Mouse (Mus musculus) lung, adult 2 months (tissue): ENCODE data around the gene Spata25. TPM values are rescaled to one million over a fixed set of nuclear protein-coding genes. Genes with fewer than 3 reads are reported as not detected.
"Not testable (repeated sequence)": the region's sequence is repeated elsewhere in the genome, so short reads cannot be mapped to it uniquely, and the experiment has no call there.

Experiments
- DNase-seq: peaks from one replicate; pipeline ENCODE4 v3.0.0; 2022
- H3K4me1 ChIP-seq: fragments of 200-500 bp; 2 replicates; pipeline ENCODE4 v1.6.1; 2011; ENCODE audit warnings: low read length; ENCODE audit not compliant: control insufficient read depth, insufficient read depth
- H3K4me3 ChIP-seq: fragments of 200-500 bp; replicated peaks from 2 replicates; pipeline ENCODE3; 2011; ENCODE audit warnings: low read depth, mild to moderate bottlenecking, control low read depth, low read length; ENCODE audit errors: extremely low read depth
- CTCF ChIP-seq: fragments of 200-500 bp; IDR thresholded peaks from 2 replicates; pipeline ENCODE4 v1.5.1; 2011; ENCODE audit warnings: mild to moderate bottlenecking, low read length, control low read depth; ENCODE audit not compliant: insufficient read depth
- POLR2A ChIP-seq: fragments of 200-500 bp; IDR thresholded peaks from 2 replicates; pipeline ENCODE4 v1.6.1; 2011; ENCODE audit warnings: low read depth, mild to moderate bottlenecking, control low read depth, low read length, borderline replicate concordance; ENCODE audit errors: extremely low read depth
- WGBS: fragments of 180-500 bp; shearing (Covaris S2); methylation state at CpG from one replicate; pipeline ENCODE4 v1.1.7; 2018; 5-methylcytosine and 5-hydroxymethylcytosine counted together
- polyA plus RNA-seq: library from polyadenylated mRNA; depleted of rRNA; stranded (reverse); fragments of >200 nt; gene quantifications from 2 replicates; pipeline ENCODE4 v1.2.3, GENCODE M21; 2012; rRNA removed

Spata25 gene
- 0.54 and 1.1 TPM in 2 replicates for polyA plus RNA-seq

DNA sequence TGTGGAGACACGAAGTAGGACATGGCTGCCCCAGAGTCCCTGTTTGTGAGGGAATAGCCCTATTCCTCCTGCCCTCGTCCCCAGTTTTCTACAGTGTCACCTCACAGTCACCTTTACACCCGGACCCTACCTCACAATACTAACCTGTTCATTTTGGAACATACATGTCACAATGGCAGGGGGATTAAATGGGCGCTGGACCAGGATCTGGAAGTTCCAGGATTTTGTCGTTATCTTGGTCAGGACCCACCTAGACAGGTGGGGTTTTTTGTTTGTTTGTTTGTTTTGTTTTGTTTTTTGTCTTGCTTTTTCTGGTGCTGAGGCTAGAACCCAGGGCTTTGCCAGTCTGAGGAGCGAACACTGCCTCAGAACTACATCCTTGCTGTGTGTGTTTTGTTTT is at the start of gene Spata25:
Gene Spata25, minus strand, starts transcription at position 101 of the 400 bp plus-strand sequence.
- WGBS, result 86% methylated on average over 6 of the region's 6 CpGs
- H3K4me1 ChIP-seq, result peaks cover 2% of the 10 kb centered on the region; the same call in 1 of the 2 replicates
- DNase-seq, result no peak
- H3K4me3 ChIP-seq, result no peak within 1 kb of the TSS
- TF ChIP-seq CTCF (no peak), POLR2A (no peak)

DNA sequence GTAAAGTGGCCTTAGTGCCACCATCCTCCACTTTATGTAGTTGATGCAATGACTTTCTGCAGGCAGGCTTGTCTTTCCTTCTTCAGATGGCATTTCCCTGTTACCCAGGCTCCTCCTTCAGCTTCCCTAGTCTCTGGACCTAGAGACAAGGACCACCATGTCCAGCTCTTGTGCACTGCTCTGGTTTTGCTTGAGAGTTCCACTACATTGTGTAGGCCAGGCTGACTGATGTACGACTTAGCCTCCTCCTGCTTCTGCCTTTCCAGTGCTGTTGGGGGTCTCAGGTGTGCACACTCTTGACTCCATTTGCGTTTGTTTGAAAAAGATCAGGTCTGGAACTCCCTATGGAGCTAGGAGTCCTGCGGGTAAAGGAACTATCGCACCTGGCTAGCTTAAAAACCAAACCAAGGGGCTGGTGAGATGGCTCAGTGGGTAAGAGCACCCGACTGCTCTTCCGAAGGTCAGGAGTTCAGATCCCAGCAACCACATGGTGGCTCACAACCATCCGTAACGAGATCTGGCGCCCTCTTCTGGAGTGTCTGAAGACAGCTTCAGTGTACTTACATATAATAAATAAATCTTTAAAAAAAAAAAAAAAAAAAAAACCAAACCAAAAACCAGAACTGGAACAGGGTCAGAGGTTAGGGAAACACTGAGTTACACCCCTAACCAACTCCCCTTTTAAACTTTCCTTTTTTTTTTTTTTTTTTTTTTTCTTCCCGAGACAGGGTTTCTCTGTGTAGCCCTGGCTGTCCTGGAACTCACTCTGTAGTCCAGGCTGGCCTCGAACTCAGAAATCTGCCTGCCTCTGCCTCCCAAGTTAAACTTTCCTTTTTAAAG is 49.3 kb upstream of the Spata25 start:
- H3K4me3 ChIP-seq, DNase-seq: not testable (repeated sequence)
- peaks cover 19% of the 10 kb centered on the region for H3K4me1 ChIP-seq
- WGBS, result 75% methylated on average over 11 of the region's 11 CpGs

DNA sequence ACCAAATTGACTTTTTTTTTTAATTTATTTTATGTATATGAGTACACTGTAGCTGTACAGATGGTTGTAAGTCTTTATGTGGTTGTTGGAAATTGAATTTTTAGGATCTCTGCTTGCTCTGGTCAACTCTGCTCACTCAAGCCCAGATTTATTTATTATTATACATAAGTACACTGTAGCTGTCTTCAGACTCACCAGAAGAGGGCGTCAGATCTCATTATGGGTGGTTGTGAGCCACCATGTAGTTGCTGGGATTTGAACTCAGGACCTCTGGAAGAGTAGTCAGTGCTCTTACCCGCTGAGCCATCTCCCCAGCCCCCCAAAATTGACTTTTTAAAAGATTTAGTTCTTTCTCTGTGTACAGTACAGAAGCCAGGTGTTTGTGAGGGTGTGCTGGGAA is 47.3 kb upstream of the Spata25 start:
- 45% methylated on average over 2 of the region's 2 CpGs for whole genome bisulfite sequencing
- H3K4me3 ChIP-seq, DNase-seq: not testable (repeated sequence)
- peaks cover 15% of the 10 kb centered on the region for H3K4me1 ChIP-seq

GRCm38 (mm10) chr2:164874239-164874769 is 46.0 kb upstream of the Spata25 start:
- H3K4me1 ChIP-seq, result peaks cover 13% of the 10 kb centered on the region
- DNase-seq, result no peak
- 13% methylated on average over 1 of the region's 1 CpGs for WGBS
- peak; percentile 46; the same call in 1 of the 2 replicates for TF ChIP-seq POLR2A
- no peak for TF ChIP-seq CTCF
- no peak overlapping the region for H3K4me3 ChIP-seq

- no peak for TF ChIP-seq POLR2A
- TF ChIP-seq CTCF, result no peak
- Histone ChIP-seq H3K4me3 (no peak overlapping the region), H3K4me1 (peaks cover 13% of the 10 kb centered on the region)
- WGBS, result 31% methylated on average over 3 of the region's 3 CpGs
- no peak for DNase-seq
Measured at GRCm38 (mm10) chr2:164873621-164874020, 45.3 kb upstream of the Spata25 start.

GRCm38 (mm10) chr2:164871602-164872303 is 43.4 kb upstream of the Spata25 start:
- 61% methylated on average over 6 of the region's 6 CpGs for WGBS
- H3K4me3 ChIP-seq, result no peak overlapping the region
- H3K4me1 ChIP-seq, result peaks cover 9% of the 10 kb centered on the region; the same call in 1 of the 2 replicates
- TF ChIP-seq POLR2A (no peak), CTCF (no peak)
- no peak for DNase-seq

- Histone ChIP-seq H3K4me3 (no peak overlapping the region), H3K4me1 (peaks cover 7% of the 10 kb centered on the region)
- 22% methylated on average over 7 of the region's 7 CpGs for WGBS
- no peak for DNase-seq
- TF ChIP-seq POLR2A (peak; percentile 22; the same call in 1 of the 2 replicates), CTCF (no peak)
Measured at GRCm38 (mm10) chr2:164868491-164868890, 40.2 kb upstream of the Spata25 start.

- Histone ChIP-seq H3K4me1 (peaks cover 6% of the 10 kb centered on the region), H3K4me3 (no peak overlapping the region)
- DNase-seq, result no peak
- WGBS, result 92% methylated on average over 7 of the region's 7 CpGs
- TF ChIP-seq CTCF (peak; percentile 62), POLR2A (no peak)
Measured at GRCm38 (mm10) chr2:164867566-164867965, 39.2 kb upstream of the Spata25 start.

GRCm38 (mm10) chr2:164866741-164867551 is 38.6 kb upstream of the Spata25 start:
- peak; percentile 59 for DNase-seq
- no peak for TF ChIP-seq POLR2A
- 0 out of 2 replicates have a peak, but pooled peaks have one; percentile 24 for TF ChIP-seq CTCF
- Histone ChIP-seq H3K4me1 (peaks cover 10% of the 10 kb centered on the region), H3K4me3 (no peak overlapping the region)
- WGBS, result 13% methylated on average over 16 of the region's 16 CpGs

DNA sequence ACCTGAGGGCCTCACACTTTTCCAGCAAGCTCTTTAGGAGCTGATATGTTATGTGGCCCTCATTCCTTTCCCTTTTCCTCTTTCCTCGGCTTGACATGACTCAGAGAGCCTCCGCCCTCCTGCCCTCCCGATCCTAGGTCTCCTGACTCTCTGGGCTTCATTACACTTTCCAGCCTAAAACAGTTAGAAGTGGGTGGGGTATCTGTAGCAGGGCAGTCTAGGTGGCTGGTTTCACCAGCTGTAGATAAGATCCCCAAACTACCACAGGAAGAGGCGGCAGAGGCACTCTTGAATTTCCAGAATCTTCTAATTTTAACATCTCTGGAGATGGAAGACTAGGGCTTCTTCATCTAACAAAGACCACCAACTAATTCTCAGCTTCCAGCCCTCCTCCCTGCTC is 36.3 kb upstream of the Spata25 start:
- peaks cover 20% of the 10 kb centered on the region for H3K4me1 ChIP-seq
- 54% methylated on average over 4 of the region's 4 CpGs for WGBS
- no peak overlapping the region for H3K4me3 ChIP-seq
- DNase-seq, result no peak
- TF ChIP-seq CTCF, result no peak
- TF ChIP-seq POLR2A, result no peak

GRCm38 (mm10) chr2:164863411-164863810 is 35.1 kb upstream of the Spata25 start:
- H3K4me1 ChIP-seq, result peaks cover 20% of the 10 kb centered on the region
- DNase-seq, H3K4me3 ChIP-seq: not testable (repeated sequence)
- WGBS, result 95% methylated on average over 9 of the region's 9 CpGs
